Mouse (Mus musculus): Measurements from ENCODE around the gene Zfp750. TPM values are rescaled to one million over a fixed set of nuclear protein-coding genes. Genes with fewer than 3 reads are reported as not detected.

Zfp750 gene
- polyA plus RNA-seq, 1 experiment from 2014 or later: 1.3 TPM

GRCm38 (mm10) chr11:121522156-121522762 is 3.1 kb upstream of the Zfp750 start:
- TF ChIP-seq CTCF (IDR thresholded peaks at IDR 0.05; ENCODE audit: low read depth): no peak

GRCm38 (mm10) chr11:121520761-121521160 is 1.6 kb upstream of the Zfp750 start:
- Histone ChIP-seq H3K27ac (no peak overlapping the region), H3K4me3 (replicated peaks; ENCODE audit: low read depth, low read length) (no peak overlapping the region), H3K27me3 (ENCODE audit: insufficient read depth, low read length) (no peaks in the 10 kb centered on the region), H3K4me2 (ENCODE audit: low read length) (no peak overlapping the region), H3K4me1 (replicated peaks; ENCODE audit: insufficient read depth, low read length) (no peaks in the 10 kb centered on the region), H3K9me3 (replicated peaks; ENCODE audit: low read length) (no peaks in the 10 kb centered on the region), H3K9ac (ENCODE audit: low read depth, low read length) (no peak overlapping the region), H3K36me3 (ENCODE audit: insufficient read depth, low read length) (no peaks in the 10 kb centered on the region)
- 90% methylated on average over 2 of the region's 2 CpGs for WGBS
- ATAC-seq (replicated peaks; ENCODE audit: low FRiP score, low read depth) (no peak), DNase-seq (ENCODE audit: low spot score) (no peak)
- TF ChIP-seq CTCF (IDR thresholded peaks at IDR 0.05; ENCODE audit: low read depth): no peak

More at GRCm38 (mm10) chr11:121522156-121522762, 3.1 kb upstream of the Zfp750 start:
- Histone ChIP-seq H3K27me3 (ENCODE audit: insufficient read depth, low read length) (no peaks in the 10 kb centered on the region), H3K27ac (no peak overlapping the region), H3K36me3 (ENCODE audit: insufficient read depth, low read length) (no peaks in the 10 kb centered on the region), H3K9ac (ENCODE audit: low read depth, low read length) (no peak overlapping the region), H3K4me2 (ENCODE audit: low read length) (no peak overlapping the region), H3K4me3 (replicated peaks; ENCODE audit: low read depth, low read length) (no peak overlapping the region), H3K4me1 (replicated peaks; ENCODE audit: insufficient read depth, low read length) (no peaks in the 10 kb centered on the region), H3K9me3 (replicated peaks; ENCODE audit: low read length) (no peaks in the 10 kb centered on the region)
- ATAC-seq (replicated peaks; ENCODE audit: low FRiP score, low read depth) (no peak), DNase-seq (ENCODE audit: low spot score) (no peak)
- 75% methylated on average over 4 of the region's 4 CpGs for WGBS

- H3K27me3 ChIP-seq (ENCODE audit: insufficient read depth, low read length): no peaks in the 10 kb centered on the region
- H3K9ac ChIP-seq (ENCODE audit: low read depth, low read length): no peak overlapping the region
- H3K4me2 ChIP-seq (ENCODE audit: low read length): no peak overlapping the region
- no peaks in the 10 kb centered on the region for H3K9me3 ChIP-seq (replicated peaks; ENCODE audit: low read length)
- no peaks in the 10 kb centered on the region for H3K36me3 ChIP-seq (ENCODE audit: insufficient read depth, low read length)
- 84% methylated on average over 7 of the region's 7 CpGs for WGBS
- H3K27ac ChIP-seq: no peak overlapping the region
- H3K4me1 ChIP-seq (replicated peaks; ENCODE audit: insufficient read depth, low read length): no peaks in the 10 kb centered on the region
- no peak overlapping the region for H3K4me3 ChIP-seq (replicated peaks; ENCODE audit: low read depth, low read length)
- no peak for TF ChIP-seq CTCF (IDR thresholded peaks at IDR 0.05; ENCODE audit: low read depth)
- ATAC-seq (replicated peaks; ENCODE audit: low FRiP score, low read depth) (no peak), DNase-seq (ENCODE audit: low spot score) (no peak)
These were observed 570 bp upstream of the Zfp750 start for GRCm38 (mm10) chr11:121519703-121520102.

GRCm38 (mm10) chr11:121517687-121518465 is 1.3 kb downstream of the Zfp750 start:
- Histone ChIP-seq H3K4me3 (replicated peaks; ENCODE audit: low read depth, low read length) (no peak overlapping the region), H3K4me2 (ENCODE audit: low read length) (no peak overlapping the region), H3K36me3 (ENCODE audit: insufficient read depth, low read length) (no peaks in the 10 kb centered on the region), H3K9ac (ENCODE audit: low read depth, low read length) (no peak overlapping the region), H3K27me3 (ENCODE audit: insufficient read depth, low read length) (no peaks in the 10 kb centered on the region), H3K9me3 (replicated peaks; ENCODE audit: low read length) (no peaks in the 10 kb centered on the region), H3K4me1 (replicated peaks; ENCODE audit: insufficient read depth, low read length) (no peaks in the 10 kb centered on the region), H3K27ac (no peak overlapping the region)
- ATAC-seq (replicated peaks; ENCODE audit: low FRiP score, low read depth) (no peak), DNase-seq (ENCODE audit: low spot score) (no peak)
- WGBS: 71% methylated on average over 17 of the region's 17 CpGs
- TF ChIP-seq CTCF (IDR thresholded peaks at IDR 0.05; ENCODE audit: low read depth): no peak

GRCm38 (mm10) chr11:121516906-121517305 is 2.2 kb downstream of the Zfp750 start:
- Histone ChIP-seq H3K4me1 (replicated peaks; ENCODE audit: insufficient read depth, low read length) (no peaks in the 10 kb centered on the region), H3K9me3 (replicated peaks; ENCODE audit: low read length) (no peaks in the 10 kb centered on the region), H3K4me3 (replicated peaks; ENCODE audit: low read depth, low read length) (no peak overlapping the region), H3K27me3 (ENCODE audit: insufficient read depth, low read length) (no peaks in the 10 kb centered on the region), H3K9ac (ENCODE audit: low read depth, low read length) (no peak overlapping the region), H3K4me2 (ENCODE audit: low read length) (no peak overlapping the region), H3K36me3 (ENCODE audit: insufficient read depth, low read length) (no peaks in the 10 kb centered on the region), H3K27ac (no peak overlapping the region)
- WGBS: 76% methylated on average over 3 of the region's 3 CpGs
- no peak for TF ChIP-seq CTCF (IDR thresholded peaks at IDR 0.05; ENCODE audit: low read depth)
- no peak for ATAC-seq (replicated peaks; ENCODE audit: low FRiP score, low read depth)
- peak; percentile 4 for DNase-seq (ENCODE audit: low spot score)

GRCm38 (mm10) chr11:121515996-121516395 is 3.1 kb downstream of the Zfp750 start:
- no peaks in the 10 kb centered on the region for H3K9me3 ChIP-seq (replicated peaks; ENCODE audit: low read length)
- WGBS: 81% methylated on average over 9 of the region's 9 CpGs
- H3K4me1 ChIP-seq (replicated peaks; ENCODE audit: insufficient read depth, low read length): no peaks in the 10 kb centered on the region

More at GRCm38 (mm10) chr11:121515996-121516395, 3.1 kb downstream of the Zfp750 start:
- no peak overlapping the region for H3K4me3 ChIP-seq (replicated peaks; ENCODE audit: low read depth, low read length)
- TF ChIP-seq CTCF (IDR thresholded peaks at IDR 0.05; ENCODE audit: low read depth): no peak
- DNase-seq (ENCODE audit: low spot score): no peak
- no peak overlapping the region for H3K4me2 ChIP-seq (ENCODE audit: low read length)
- no peak overlapping the region for H3K27ac ChIP-seq
- H3K27me3 ChIP-seq (ENCODE audit: insufficient read depth, low read length): no peaks in the 10 kb centered on the region
- H3K9ac ChIP-seq (ENCODE audit: low read depth, low read length): no peak overlapping the region
- ATAC-seq (replicated peaks; ENCODE audit: low FRiP score, low read depth): no peak
- no peaks in the 10 kb centered on the region for H3K36me3 ChIP-seq (ENCODE audit: insufficient read depth, low read length)
